Mouse (Mus musculus): ENCODE data around the gene Cmss1. TPM values are rescaled to one million over a fixed set of nuclear protein-coding genes. Genes with fewer than 3 reads are reported as not detected.

Cmss1 gene
- polyA plus RNA-seq, 1 experiment, result not detected

GRCm38 (mm10) chr16:57496437-57497173 is 110.1 kb downstream of the Cmss1 start:
- Histone ChIP-seq H3K4me3 (ENCODE audit: insufficient read depth, low read depth, low read length) (no peak overlapping the region), H3K27ac (ENCODE audit: insufficient read depth, low read depth, low read length) (peak overlapping the region; percentile 82), H3K4me1 (ENCODE audit: control insufficient read depth, insufficient read depth, low read length) (peaks cover 6% of the 10 kb centered on the region)
- TF ChIP-seq POLR2A (IDR thresholded peaks at IDR 0.05; ENCODE audit: insufficient read depth, low read depth, low read length) (no peak), CTCF (IDR thresholded peaks at IDR 0.05; ENCODE audit: insufficient read depth, low read depth, low read length) (no peak)
- 21% methylated on average over 10 of the region's 10 CpGs for WGBS

DNA sequence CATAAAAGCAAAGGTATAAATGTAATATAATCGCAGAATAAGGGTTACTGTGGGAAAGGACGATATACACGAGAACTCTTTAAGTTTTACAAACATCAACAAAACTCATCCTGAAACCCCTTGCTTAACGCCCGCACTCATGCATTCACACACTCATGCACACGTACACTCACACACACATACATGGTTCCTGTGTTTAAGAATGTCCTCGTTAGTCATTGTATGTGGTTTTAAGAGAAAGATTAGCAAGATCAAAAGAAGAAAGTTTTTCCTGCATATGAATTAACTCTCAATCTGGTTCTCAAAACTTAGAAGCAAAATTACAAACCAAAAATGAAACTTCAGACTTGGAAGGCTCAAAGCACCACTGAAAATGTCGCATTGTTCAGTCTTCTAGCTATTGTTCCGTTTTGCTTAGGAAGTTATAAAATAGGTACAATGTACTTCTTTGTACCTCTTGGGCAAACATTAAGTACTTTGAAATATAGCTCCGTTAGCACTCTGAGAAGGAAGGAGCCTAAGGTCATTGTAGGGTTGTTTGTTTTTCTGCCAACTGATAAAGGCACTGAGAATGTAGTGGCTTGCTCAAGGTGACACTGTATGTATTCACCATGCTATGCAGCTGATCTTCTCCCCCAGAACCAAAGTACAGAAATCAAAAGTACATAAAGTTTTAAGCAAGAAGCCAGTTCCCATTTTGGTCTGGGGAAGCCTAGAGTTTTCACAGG is 111.0 kb downstream of the Cmss1 start:
- no peak overlapping the region; the same call in 1 of the 2 replicates for H3K27ac ChIP-seq (ENCODE audit: insufficient read depth, low read depth, low read length)

GRCm38 (mm10) chr16:57491853-57492252 is 114.8 kb downstream of the Cmss1 start:
- Histone ChIP-seq H3K27ac (ENCODE audit: insufficient read depth, low read depth, low read length) (no peak overlapping the region), H3K4me1 (ENCODE audit: control insufficient read depth, insufficient read depth, low read length) (peaks cover 8% of the 10 kb centered on the region), H3K4me3 (ENCODE audit: insufficient read depth, low read depth, low read length) (no peak overlapping the region)
- no peak for TF ChIP-seq CTCF (IDR thresholded peaks at IDR 0.05; ENCODE audit: insufficient read depth, low read depth, low read length)
- no peak for TF ChIP-seq POLR2A (IDR thresholded peaks at IDR 0.05; ENCODE audit: insufficient read depth, low read depth, low read length)
- WGBS, result 94% methylated on average over 4 of the region's 4 CpGs

More for the DNA sequence above, 111.0 kb downstream of the Cmss1 start:
- no peak for TF ChIP-seq POLR2A (IDR thresholded peaks at IDR 0.05; ENCODE audit: insufficient read depth, low read depth, low read length)
- TF ChIP-seq CTCF (IDR thresholded peaks at IDR 0.05; ENCODE audit: insufficient read depth, low read depth, low read length), result no peak
- Histone ChIP-seq H3K4me1 (ENCODE audit: control insufficient read depth, insufficient read depth, low read length) (peaks cover 6% of the 10 kb centered on the region), H3K4me3 (ENCODE audit: insufficient read depth, low read depth, low read length) (no peak overlapping the region)
- WGBS, result 90% methylated on average over 10 of the region's 10 CpGs

GRCm38 (mm10) chr16:57490691-57491090 is 116.0 kb downstream of the Cmss1 start:
- Histone ChIP-seq H3K4me1 (ENCODE audit: control insufficient read depth, insufficient read depth, low read length) (0 out of 2 replicates have a peak, but pooled peaks cover 3% of the 10 kb centered on the region), H3K4me3 (ENCODE audit: insufficient read depth, low read depth, low read length) (no peak overlapping the region), H3K27ac (ENCODE audit: insufficient read depth, low read depth, low read length) (no peak overlapping the region)
- 93% methylated on average over 8 of the region's 8 CpGs for WGBS
- TF ChIP-seq CTCF (IDR thresholded peaks at IDR 0.05; ENCODE audit: insufficient read depth, low read depth, low read length) (no peak), POLR2A (IDR thresholded peaks at IDR 0.05; ENCODE audit: insufficient read depth, low read depth, low read length) (no peak)

GRCm38 (mm10) chr16:57488661-57489060 is 118.0 kb downstream of the Cmss1 start:
- Histone ChIP-seq H3K4me3 (ENCODE audit: insufficient read depth, low read depth, low read length) (no peak overlapping the region), H3K27ac (ENCODE audit: insufficient read depth, low read depth, low read length) (no peak overlapping the region), H3K4me1 (ENCODE audit: control insufficient read depth, insufficient read depth, low read length) (0 out of 2 replicates have a peak, but pooled peaks cover 8% of the 10 kb centered on the region)
- TF ChIP-seq CTCF (IDR thresholded peaks at IDR 0.05; ENCODE audit: insufficient read depth, low read depth, low read length) (no peak), POLR2A (IDR thresholded peaks at IDR 0.05; ENCODE audit: insufficient read depth, low read depth, low read length) (no peak)

- no peak overlapping the region for H3K27ac ChIP-seq (ENCODE audit: insufficient read depth, low read depth, low read length)
- 0 out of 2 replicates have a peak, but pooled peaks cover 8% of the 10 kb centered on the region for H3K4me1 ChIP-seq (ENCODE audit: control insufficient read depth, insufficient read depth, low read length)
- no peak overlapping the region for H3K4me3 ChIP-seq (ENCODE audit: insufficient read depth, low read depth, low read length)
- WGBS, result 95% methylated on average over 5 of the region's 5 CpGs
- TF ChIP-seq POLR2A (IDR thresholded peaks at IDR 0.05; ENCODE audit: insufficient read depth, low read depth, low read length) (no peak), CTCF (IDR thresholded peaks at IDR 0.05; ENCODE audit: insufficient read depth, low read depth, low read length) (no peak)
Measured at GRCm38 (mm10) chr16:57486266-57486665, 120.4 kb downstream of the Cmss1 start.

- Histone ChIP-seq H3K27ac (ENCODE audit: insufficient read depth, low read depth, low read length) (no peak overlapping the region), H3K4me1 (ENCODE audit: control insufficient read depth, insufficient read depth, low read length) (0 out of 2 replicates have a peak, but pooled peaks cover 8% of the 10 kb centered on the region), H3K4me3 (ENCODE audit: insufficient read depth, low read depth, low read length) (no peak overlapping the region)
- TF ChIP-seq POLR2A (IDR thresholded peaks at IDR 0.05; ENCODE audit: insufficient read depth, low read depth, low read length) (no peak), CTCF (IDR thresholded peaks at IDR 0.05; ENCODE audit: insufficient read depth, low read depth, low read length) (no peak)
- WGBS, result 36% methylated on average over 9 of the region's 9 CpGs
Measured at GRCm38 (mm10) chr16:57485265-57485664, 121.4 kb downstream of the Cmss1 start.

DNA sequence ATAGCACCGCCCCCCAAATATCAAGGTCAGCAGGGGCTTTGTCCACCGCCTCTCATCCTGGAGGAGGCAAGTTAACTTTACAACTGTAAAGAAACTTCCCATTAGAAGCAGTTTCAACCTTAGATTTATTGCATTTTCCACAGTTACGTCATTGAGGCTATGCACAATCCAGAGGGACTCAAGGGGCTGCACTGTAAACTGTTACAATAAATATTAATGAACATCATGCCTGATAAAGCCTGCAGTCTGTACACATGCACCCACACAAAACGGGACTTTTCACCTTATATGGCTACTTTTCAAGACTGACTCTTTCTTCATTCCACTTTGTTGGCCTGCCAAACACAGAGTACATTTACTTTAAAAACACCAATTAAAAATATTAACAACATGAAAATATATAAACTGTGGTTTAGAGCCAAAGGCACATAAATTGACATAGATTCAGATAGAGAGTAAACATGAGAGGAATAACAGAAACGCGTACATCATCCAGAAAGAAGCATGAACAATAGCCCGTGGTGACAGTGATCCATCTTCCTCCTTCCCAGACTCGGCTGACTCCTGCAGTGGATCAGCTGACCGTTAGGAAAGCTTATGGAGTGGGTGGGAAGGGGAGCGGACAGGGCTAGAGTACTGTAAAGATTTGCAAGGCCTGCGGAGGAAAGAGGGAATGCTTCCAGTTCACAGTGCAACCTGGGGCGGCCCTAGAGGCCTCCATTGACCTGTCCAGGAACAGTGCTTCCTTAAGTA is 122.4 kb downstream of the Cmss1 start:
- 0 out of 2 replicates have a peak, but pooled peaks cover 8% of the 10 kb centered on the region for H3K4me1 ChIP-seq (ENCODE audit: control insufficient read depth, insufficient read depth, low read length)
- WGBS, result 88% methylated on average over 12 of the region's 12 CpGs
- H3K27ac ChIP-seq (ENCODE audit: insufficient read depth, low read depth, low read length), result no peak overlapping the region
- TF ChIP-seq POLR2A (IDR thresholded peaks at IDR 0.05; ENCODE audit: insufficient read depth, low read depth, low read length) (no peak), CTCF (IDR thresholded peaks at IDR 0.05; ENCODE audit: insufficient read depth, low read depth, low read length) (no peak)
- H3K4me3 ChIP-seq (ENCODE audit: insufficient read depth, low read depth, low read length), result no peak overlapping the region

All from olfactory bulb, adult 2 months (tissue).